Mouse (Mus musculus): Measurements from ENCODE around the gene Tmem135.

- TF ChIP-seq CTCF (IDR thresholded peaks at IDR 0.05; ENCODE audit: control insufficient read depth, insufficient read depth, low read length) (no peak), POLR2A (IDR thresholded peaks at IDR 0.05; ENCODE audit: borderline replicate concordance, control insufficient read depth, low read depth, low read length) (no peak)
Observed at GRCm38 (mm10) chr7:89423688-89424255, 19.8 kb upstream of the Tmem135 start.

Measured in bone marrow, adult 2 months (tissue).